ENCODE assay signal across 9 mouse cellular contexts in genomic region chr4:141295774-141296186, GRCm38 (mm10). TPM values are rescaled to one million over a fixed set of nuclear protein-coding genes. Genes with fewer than 3 reads are reported as not detected.
DNase-seq lines count a peak whose midpoint lies in the region; ATAC-seq and TF ChIP-seq lines count a peak whose summit lies in the region.
"Had no signal": no experiment of that assay in that cellular context is flagged by ENCODE, and none has a peak within 500 bp of the region (broad histone marks: within the 10 kb centered on the region; RNA-seq: fewer than 3 reads in every experiment).

No protein-coding gene starts in this region.

- H3K4me3 ChIP-seq in stomach, embryonic 14.5 days (ENCODE audit: low read depth, low read length) = no peak overlapping the region
- no peak overlapping the region for H3K4me3 ChIP-seq in stomach, postnatal 0 days (ENCODE audit: low read depth, low read length)
- 0 out of 2 replicates have a peak overlapping the region, but pooled peaks have one; percentile 14 for H3K4me3 ChIP-seq in midbrain, embryonic 12.5 days

- H3K4me2 ChIP-seq in stomach, embryonic 14.5 days (replicated peaks; ENCODE audit: low read depth, low read length) = peak overlapping the region; percentile 22; the same call in 1 of the 2 replicates
- no peak overlapping the region for H3K4me2 ChIP-seq in stomach, postnatal 0 days (replicated peaks; ENCODE audit: low read depth)
- H3K4me2 ChIP-seq in midbrain, embryonic 12.5 days (replicated peaks) = peak overlapping the region; percentile 40

- 3% methylated on average over 14 of the region's 15 CpGs for WGBS in stomach, embryonic 14.5 days
- 17% methylated on average over 13 of the region's 15 CpGs for WGBS in stomach, postnatal 0 days
- 2% methylated on average over 14 of the region's 15 CpGs for WGBS in midbrain, embryonic 12.5 days

- no peak for ATAC-seq in CD4-positive, CD25-positive, alpha-beta regulatory T cell, adult 4 months
- ATAC-seq in stomach, embryonic 14.5 days (ENCODE audit: insufficient number of reproducible peaks, insufficient read depth, low FRiP score, low read depth) = 0 out of 2 replicates have a peak, but pooled peaks have one; percentile 29
- no peak for ATAC-seq in stomach, postnatal 0 days (ENCODE audit: low FRiP score, low TSS enrichment)
- peak; percentile 14; the same call in 1 of the 2 replicates for ATAC-seq in midbrain, embryonic 12.5 days (ENCODE audit: low FRiP score, low read depth)

- no peak for TF ChIP-seq CTCF in stomach, postnatal 0 days (IDR thresholded peaks at IDR 0.05; ENCODE audit: low read depth)

- peaks cover 15% of the 10 kb centered on the region; the same call in 1 of the 2 replicates for H3K4me1 ChIP-seq in stomach, embryonic 14.5 days (ENCODE audit: control insufficient read depth, insufficient read depth, low read length)
- peaks cover 6% of the 10 kb centered on the region; the same call in 1 of the 2 replicates for H3K4me1 ChIP-seq in stomach, postnatal 0 days (replicated peaks; ENCODE audit: control insufficient read depth, insufficient read depth)
- peaks cover 19% of the 10 kb centered on the region for H3K4me1 ChIP-seq in midbrain, embryonic 12.5 days

- DNase-seq in CD4-positive, CD25-positive, alpha-beta regulatory T cell, adult 2 months (ENCODE audit: low read depth, low spot score) = peak; percentile 11
- DNase-seq in stomach, postnatal 0 days (ENCODE audit: low spot score) = no peak
- no peak for DNase-seq in adrenal gland, adult 18-20 months (ENCODE audit: low spot score in 2 of 2)
- no peak for DNase-seq in gastrocnemius, postnatal 25 days
- no peak for DNase-seq in right cerebral cortex, postnatal 4 days
- DNase-seq: adrenal gland, postnatal 10 days had no signal

- no peaks in the 10 kb centered on the region for H3K36me3 ChIP-seq in stomach, embryonic 14.5 days (ENCODE audit: control insufficient read depth, insufficient read depth, low read length)
- H3K36me3 ChIP-seq in stomach, postnatal 0 days (ENCODE audit: control insufficient read depth, insufficient read depth, low read length) = no peaks in the 10 kb centered on the region
- H3K36me3 ChIP-seq in midbrain, embryonic 12.5 days = no peaks in the 10 kb centered on the region

- H3K27me3 ChIP-seq in stomach, embryonic 14.5 days (ENCODE audit: control insufficient read depth, insufficient read depth, low read length) = no peaks in the 10 kb centered on the region
- H3K27me3 ChIP-seq in stomach, postnatal 0 days (ENCODE audit: control insufficient read depth, insufficient read depth, low read length) = no peaks in the 10 kb centered on the region
- peaks cover 92% of the 10 kb centered on the region for H3K27me3 ChIP-seq in midbrain, embryonic 12.5 days

- H3K9me3 ChIP-seq in stomach, embryonic 14.5 days (ENCODE audit: control insufficient read depth, low read depth, low read length) = no peaks in the 10 kb centered on the region
- H3K9me3 ChIP-seq in stomach, postnatal 0 days (ENCODE audit: control insufficient read depth, low read length) = no peaks in the 10 kb centered on the region
- no peaks in the 10 kb centered on the region for H3K9me3 ChIP-seq in midbrain, embryonic 12.5 days

- no peak for TF ChIP-seq EP300 in stomach, postnatal 0 days (optimal IDR thresholded peaks at IDR 0.05)

- H3K9ac ChIP-seq in stomach, embryonic 14.5 days (replicated peaks; ENCODE audit: low read depth, low read length) = no peak overlapping the region
- no peak overlapping the region for H3K9ac ChIP-seq in stomach, postnatal 0 days (ENCODE audit: low read length)
- no peak overlapping the region for H3K9ac ChIP-seq in midbrain, embryonic 12.5 days (replicated peaks)

- no peak overlapping the region for H3K27ac ChIP-seq in stomach, embryonic 14.5 days (ENCODE audit: low read length)
- no peak overlapping the region for H3K27ac ChIP-seq in stomach, postnatal 0 days (replicated peaks)
- H3K27ac ChIP-seq in midbrain, embryonic 12.5 days (replicated peaks) = no peak overlapping the region

RNA-seq across cellular contexts. Expression of gene Epha2, which starts 5.3 kb away (rescaled TPM):
- polyA plus RNA-seq in CD4-positive, CD25-positive, alpha-beta regulatory T cell, adult 4 months (2017; shearing (Covaris generic)) = under 1 TPM in 1 of 2 experiments, not detected in 1; 0.34 TPM
- polyA plus RNA-seq in stomach, embryonic 14.5 days (2014; fragmentation: Nextera tagmentation; extraction: Ambion mirVana) = 2.8 and 3.4 TPM in 2 replicates
- polyA plus RNA-seq in stomach, postnatal 0 days (2015; fragmentation: Nextera tagmentation; extraction: Ambion mirVana) = 3.9 and 4.9 TPM in 2 replicates
- 6.5 and 7.8 TPM in 2 replicates for polyA plus RNA-seq in midbrain, embryonic 12.5 days (2016; fragmentation: Nextera tagmentation; extraction: Ambion mirVana)
- 10 to 100 TPM; 12.0 to 18.1 TPM for total RNA-seq in adrenal gland, adult 18-20 months (2021)
- total RNA-seq in gastrocnemius, postnatal 25 days (2021) = 1 to 10 TPM; 1.3 to 2.0 TPM

RNA-seq across cellular contexts. Expression of gene Arhgef19, which starts 56.5 kb away (rescaled TPM):
- polyA plus RNA-seq in CD4-positive, CD25-positive, alpha-beta regulatory T cell, adult 4 months (2017; shearing (Covaris generic)) = not detected
- 23.0 and 26.4 TPM in 2 replicates for polyA plus RNA-seq in stomach, embryonic 14.5 days (2014; fragmentation: Nextera tagmentation; extraction: Ambion mirVana)
- 6.6 and 9.2 TPM in 2 replicates for polyA plus RNA-seq in stomach, postnatal 0 days (2015; fragmentation: Nextera tagmentation; extraction: Ambion mirVana)
- polyA plus RNA-seq in midbrain, embryonic 12.5 days (2016; fragmentation: Nextera tagmentation; extraction: Ambion mirVana) = 2.1 and 2.7 TPM in 2 replicates
- total RNA-seq in adrenal gland, adult 18-20 months (2021) = 10 to 100 TPM; 47.6 to 51.9 TPM
- total RNA-seq in gastrocnemius, postnatal 25 days (2021) = under 1 TPM; 0.74 to 0.83 TPM

Comparison
In these comparisons a context has a peak if more than half of its experiments do, and no peak if none do; other contexts are left out.
1. ATAC-seq: peak in stomach, embryonic 14.5 days (single experiment) and midbrain, embryonic 12.5 days (single experiment); none in CD4-positive, CD25-positive, alpha-beta regulatory T cell, adult 4 months (single experiment) and stomach, postnatal 0 days (single experiment).